Mouse (Mus musculus): ENCODE results near the gene Aifm2.

DNA sequence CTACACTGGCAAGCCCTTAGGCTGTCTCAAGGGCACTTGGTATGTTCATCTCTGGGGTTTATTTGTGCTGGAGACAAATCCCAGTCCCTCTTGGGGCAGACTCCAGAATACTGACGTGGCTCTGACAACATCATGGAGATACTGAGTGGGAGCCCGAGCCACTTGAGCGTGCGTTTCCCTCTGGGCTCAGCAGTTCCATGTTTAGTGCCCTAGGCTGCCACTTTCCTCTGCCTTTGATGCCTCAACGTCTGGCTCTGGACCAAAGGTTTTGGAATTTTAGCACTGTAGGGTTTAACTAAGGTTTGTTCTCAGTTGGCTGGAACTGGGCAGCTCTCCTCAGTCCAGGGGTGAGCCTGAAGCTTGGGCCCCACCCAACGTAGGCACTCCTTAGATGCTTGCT is 8.2 kb downstream of the Aifm2 start:
- no peak for TF ChIP-seq CTCF (IDR thresholded peaks at IDR 0.05; ENCODE audit: low read depth, low read length)
- TF ChIP-seq TAL1 (conservative IDR thresholded peaks at IDR 0.05; ENCODE audit: low read depth, low read length): no peak

All from G1E (cell line).